14 mouse cellular contexts compared by ENCODE assay signal in the genomic region with DNA sequence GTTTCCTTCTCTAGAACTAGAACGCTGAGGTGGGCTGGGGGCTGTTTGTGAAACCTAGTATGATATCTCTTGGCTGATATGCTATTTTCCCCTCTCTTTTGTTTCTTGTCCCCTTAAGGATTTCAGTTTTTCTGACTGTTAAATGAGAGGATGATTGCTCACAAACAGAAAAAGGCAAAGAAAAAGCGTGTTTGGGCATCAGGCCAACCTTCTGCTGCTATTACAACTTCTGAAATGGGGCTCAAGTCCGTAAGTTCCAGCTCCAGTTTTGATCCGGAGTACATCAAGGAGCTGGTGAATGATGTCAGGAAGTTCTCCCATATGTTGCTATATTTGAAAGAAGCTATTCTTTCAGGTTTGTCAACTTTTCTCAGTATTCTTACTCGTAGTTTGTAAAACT. TPM values are rescaled to one million over a fixed set of nuclear protein-coding genes. Genes with fewer than 3 reads are reported as not detected.
DNase-seq lines count a peak whose midpoint lies in the region; ATAC-seq and TF ChIP-seq lines count a peak whose summit lies in the region.
"Had no signal": no experiment of that assay in that cellular context is flagged by ENCODE, and none has a peak within 500 bp of the region (broad histone marks: within the 10 kb centered on the region; RNA-seq: fewer than 3 reads in every experiment).

No protein-coding gene starts in this region.

- no peak overlapping the region for H3K9ac ChIP-seq in intestine, postnatal 0 days (ENCODE audit: low read depth, low read length)
- no peak overlapping the region for H3K9ac ChIP-seq in intestine, embryonic 15.5 days
- peak overlapping the region; percentile 27; the same call in 1 of the 2 replicates for H3K9ac ChIP-seq in stomach, embryonic 16.5 days (ENCODE audit: low read length)
- H3K9ac ChIP-seq: hindbrain, embryonic 13.5 days; limb, embryonic 13.5 days; neural tube, embryonic 15.5 days had no signal

- peak; percentile 48 for DNase-seq in adrenal gland, postnatal 10 days
- DNase-seq in adrenal gland, postnatal 4 days (ENCODE audit: low spot score in 2 of 2) = no peak
- no peak for DNase-seq in urinary bladder, postnatal 25 days (ENCODE audit: low spot score)
- DNase-seq: cerebellum, adult 8-10 months; gastrocnemius, postnatal 14 days; thymus, postnatal 25 days had no signal

- no peak overlapping the region for H3K27ac ChIP-seq in intestine, postnatal 0 days (ENCODE audit: low read depth, low read length)
- no peak overlapping the region for H3K27ac ChIP-seq in intestine, embryonic 15.5 days
- no peak overlapping the region for H3K27ac ChIP-seq in stomach, embryonic 16.5 days (ENCODE audit: low read length)
- H3K27ac ChIP-seq: hindbrain, embryonic 13.5 days; limb, embryonic 13.5 days; neural tube, embryonic 15.5 days had no signal

- ATAC-seq in intestine, postnatal 0 days = no peak
- ATAC-seq in intestine, embryonic 15.5 days = no peak
- ATAC-seq in megakaryocyte, adult 5-6 weeks (ENCODE audit: poor library complexity, severe bottlenecking) = no peak
- ATAC-seq in stomach, embryonic 16.5 days (ENCODE audit: insufficient read depth, low FRiP score) = no peak

- no peaks in the 10 kb centered on the region for H3K9me3 ChIP-seq in intestine, postnatal 0 days (ENCODE audit: control insufficient read depth)
- no peaks in the 10 kb centered on the region for H3K9me3 ChIP-seq in intestine, embryonic 15.5 days
- H3K9me3 ChIP-seq in megakaryocyte, embryonic 14.5 days = no peaks in the 10 kb centered on the region
- H3K9me3 ChIP-seq in stomach, embryonic 16.5 days (replicated peaks; ENCODE audit: control insufficient read depth, low read length) = no peaks in the 10 kb centered on the region
- H3K9me3 ChIP-seq: hindbrain, embryonic 13.5 days; limb, embryonic 13.5 days; neural tube, embryonic 15.5 days had no signal

- H3K4me1 ChIP-seq in intestine, postnatal 0 days (replicated peaks; ENCODE audit: control insufficient read depth, insufficient read depth, low read length) = 0 out of 2 replicates have a peak, but pooled peaks cover 4% of the 10 kb centered on the region
- peaks cover under 1% of the 10 kb centered on the region; the same call in 1 of the 2 replicates for H3K4me1 ChIP-seq in intestine, embryonic 15.5 days (replicated peaks)
- H3K4me1 ChIP-seq in megakaryocyte, embryonic 14.5 days = peaks cover 36% of the 10 kb centered on the region; the same call in 1 of the 2 replicates
- H3K4me1 ChIP-seq in stomach, embryonic 16.5 days (ENCODE audit: control insufficient read depth, insufficient read depth, low read length) = peaks cover 9% of the 10 kb centered on the region
- H3K4me1 ChIP-seq: hindbrain, embryonic 13.5 days; neural tube, embryonic 15.5 days had no signal

- no peaks in the 10 kb centered on the region for H3K36me3 ChIP-seq in intestine, postnatal 0 days (ENCODE audit: control insufficient read depth, insufficient read depth)
- H3K36me3 ChIP-seq in intestine, embryonic 15.5 days = no peaks in the 10 kb centered on the region
- H3K36me3 ChIP-seq in megakaryocyte, embryonic 14.5 days (replicated peaks; ENCODE audit: low read length) = peaks cover 36% of the 10 kb centered on the region
- no peaks in the 10 kb centered on the region for H3K36me3 ChIP-seq in stomach, embryonic 16.5 days (ENCODE audit: control insufficient read depth, insufficient read depth, low read length)
- H3K36me3 ChIP-seq: hindbrain, embryonic 13.5 days; limb, embryonic 13.5 days; neural tube, embryonic 15.5 days had no signal

- 46% methylated on average over 5 of the region's 5 CpGs for WGBS in intestine, postnatal 0 days
- WGBS in intestine, embryonic 15.5 days = 46% methylated on average over 5 of the region's 5 CpGs
- 38% methylated on average over 5 of the region's 5 CpGs for WGBS in stomach, embryonic 16.5 days

- H3K27me3 ChIP-seq in intestine, postnatal 0 days (replicated peaks; ENCODE audit: control insufficient read depth, insufficient read depth, low read length) = no peaks in the 10 kb centered on the region
- H3K27me3 ChIP-seq in intestine, embryonic 15.5 days (replicated peaks) = no peaks in the 10 kb centered on the region
- no peaks in the 10 kb centered on the region for H3K27me3 ChIP-seq in megakaryocyte, embryonic 14.5 days (replicated peaks)
- H3K27me3 ChIP-seq in stomach, embryonic 16.5 days (ENCODE audit: control insufficient read depth, insufficient read depth, low read length) = no peaks in the 10 kb centered on the region
- H3K27me3 ChIP-seq: limb, embryonic 13.5 days; neural tube, embryonic 15.5 days had no signal

- H3K4me2 ChIP-seq in intestine, postnatal 0 days (replicated peaks; ENCODE audit: low read depth) = 0 out of 2 replicates have a peak overlapping the region, but pooled peaks have one; percentile 9
- H3K4me2 ChIP-seq in intestine, embryonic 15.5 days (replicated peaks) = no peak overlapping the region
- H3K4me2 ChIP-seq in stomach, embryonic 16.5 days (ENCODE audit: low read depth, low read length) = 0 out of 2 replicates have a peak overlapping the region, but pooled peaks have one; percentile 20
- H3K4me2 ChIP-seq: hindbrain, embryonic 13.5 days; limb, embryonic 13.5 days; neural tube, embryonic 15.5 days had no signal

- TF ChIP-seq CTCF in intestine, postnatal 0 days (IDR thresholded peaks at IDR 0.05; ENCODE audit: low read depth) = no peak

- no peak overlapping the region for H3K4me3 ChIP-seq in intestine, postnatal 0 days (ENCODE audit: low read depth, low read length)
- no peak overlapping the region for H3K4me3 ChIP-seq in intestine, embryonic 15.5 days (replicated peaks)
- peak overlapping the region; percentile 59 for H3K4me3 ChIP-seq in megakaryocyte, embryonic 14.5 days (replicated peaks)
- no peak overlapping the region for H3K4me3 ChIP-seq in stomach, embryonic 16.5 days (replicated peaks; ENCODE audit: low read length)
- H3K4me3 ChIP-seq: hindbrain, embryonic 13.5 days; limb, embryonic 13.5 days; neural tube, embryonic 15.5 days had no signal

RNA-seq across cellular contexts. Expression of gene Arhgap29, which starts 21.4 kb away (rescaled TPM):
- 100 to 1,000 TPM in 1 of 2 experiments, 10 to 100 TPM in 1; 90.5 to 102 TPM for total RNA-seq in adrenal gland, postnatal 10 days (2021)
- 10 to 100 TPM; 82.8 to 88.0 TPM for total RNA-seq in adrenal gland, postnatal 4 days (2021)
- 10.3 and 14.2 TPM in 2 replicates for polyA plus RNA-seq in intestine, postnatal 0 days (2015; fragmentation: Nextera tagmentation; extraction: Ambion mirVana)
- 31.5 and 40.1 TPM in 2 replicates for polyA plus RNA-seq in intestine, embryonic 15.5 days (2015; fragmentation: Nextera tagmentation; extraction: Ambion mirVana)
- 2.1 TPM in 1 of 2 replicates, not detected in the other for polyA plus RNA-seq in megakaryocyte, embryonic 14.5 days (2012; ENCODE audit: insufficient read depth, low replicate concordance)
- 3.4 and 3.5 TPM in 2 replicates for total RNA-seq in megakaryocyte, adult 5-6 weeks (2015)
- total RNA-seq in megakaryocyte, adult 5-6 weeks (2017) = 4.5 and 5.2 TPM in 2 replicates
- polyA plus RNA-seq in stomach, embryonic 16.5 days (2015; fragmentation: Nextera tagmentation; extraction: Ambion mirVana) = 49.6 and 50.7 TPM in 2 replicates
